In genomic region chr1:159664945-159665344, GRCm38 (mm10) we compare ENCODE assay signal across 14 mouse cellular contexts.
"Had no signal": no experiment of that assay in that cellular context is flagged by ENCODE, and none has a peak within 500 bp of the region (broad histone marks: within the 10 kb centered on the region; RNA-seq: fewer than 3 reads in every experiment).

No protein-coding gene starts in this region.

- ATAC-seq: lung, postnatal 0 days; midbrain, embryonic 13.5 days had no signal

- H3K27me3 ChIP-seq: liver, embryonic 15.5 days; midbrain, embryonic 13.5 days had no signal

- H3K9me3 ChIP-seq: limb, embryonic 10.5 days; liver, embryonic 15.5 days; midbrain, embryonic 13.5 days had no signal

- H3K4me3 ChIP-seq: limb, embryonic 10.5 days; liver, embryonic 15.5 days; midbrain, embryonic 13.5 days had no signal

- H3K4me1 ChIP-seq: liver, embryonic 15.5 days had no signal

- H3K36me3 ChIP-seq: limb, embryonic 10.5 days; liver, embryonic 15.5 days; midbrain, embryonic 13.5 days had no signal

- H3K27ac ChIP-seq: kidney, postnatal 0 days; limb, embryonic 10.5 days; liver, embryonic 15.5 days; midbrain, embryonic 13.5 days; stomach, postnatal 0 days had no signal

- H3K9ac ChIP-seq: liver, embryonic 15.5 days; midbrain, embryonic 13.5 days had no signal

- H3K4me2 ChIP-seq: liver, embryonic 11.5 days; liver, embryonic 15.5 days; midbrain, embryonic 13.5 days had no signal

- DNase-seq: kidney, adult 11 months; kidney, adult 9 months; kidney, postnatal 36 days; lung, adult 2 months; lung, postnatal 36 days; thymus, adult 2 months; thymus, postnatal 25 days had no signal
